Mouse (Mus musculus) neural tube, embryonic 12.5 days (tissue): ENCODE measurements around the gene Polr2h. TPM values are rescaled to one million over a fixed set of nuclear protein-coding genes. Genes with fewer than 3 reads are reported as not detected.
A peak's percentile ranks its signal among the peaks of the same experiment; 100 is the strongest.

Source experiments
- ATAC-seq: fragments of 200-750 bp; cut with Nextera tagmentation; 2 replicates; pipeline ENCODE4 v1.8.0; 2017; ENCODE audit warnings: low read depth, mild to moderate bottlenecking, moderate TSS enrichment, moderate library complexity; ENCODE audit not compliant: low FRiP score
- H3K27ac ChIP-seq: fragments of 300-500 bp; sonication (generic); 2 replicates; pipeline ENCODE4 v1.5.1; 2016
- H3K27me3 ChIP-seq: fragments of 300-500 bp; sonication (generic); replicated peaks from 2 replicates; pipeline ENCODE4 v1.6.1; 2016; ENCODE audit warnings: mild to moderate bottlenecking
- H3K36me3 ChIP-seq: fragments of 300-500 bp; sonication (generic); 2 replicates; pipeline ENCODE4 v1.6.1; 2016; ENCODE audit warnings: mild to moderate bottlenecking
- H3K4me1 ChIP-seq: fragments of 300-500 bp; sonication (generic); 2 replicates; pipeline ENCODE4 v1.6.1; 2016
- H3K4me2 ChIP-seq: fragments of 300-500 bp; sonication (generic); replicated peaks from 2 replicates; pipeline ENCODE4 v1.6.1; 2016; ENCODE audit warnings: mild to moderate bottlenecking
- H3K4me3 ChIP-seq: fragments of 300-500 bp; sonication (generic); 2 replicates; pipeline ENCODE4 v1.5.1; 2016
- H3K9ac ChIP-seq: fragments of 300-500 bp; sonication (generic); 2 replicates; pipeline ENCODE4 v1.6.1; 2016; ENCODE audit warnings: mild to moderate bottlenecking
- H3K9me3 ChIP-seq: fragments of 300-500 bp; sonication (generic); 2 replicates; pipeline ENCODE4 v1.6.1; 2016; ENCODE audit warnings: mild to moderate bottlenecking
- WGBS: fragments of 180-500 bp; shearing (Covaris S2); methylation state at CpG from one replicate; pipeline ENCODE4 v1.1.7; 2016; 5-methylcytosine and 5-hydroxymethylcytosine counted together
- polyA plus RNA-seq: library from polyadenylated mRNA; unstranded; fragments of >200 nt; fragmentation: Nextera tagmentation; extraction: Ambion mirVana; gene quantifications from 2 replicates; pipeline ENCODE4 v1.2.1, GENCODE M21; 2016

Polr2h gene
- polyA plus RNA-seq, 1 experiment from 2014 or later: 85.4 TPM

- 92% methylated on average over 10 of the region's 10 CpGs for WGBS
- no peak for ATAC-seq
- H3K4me2 ChIP-seq: no peak overlapping the region
- no peak overlapping the region for H3K9ac ChIP-seq
- peaks cover 20% of the 10 kb centered on the region for H3K4me1 ChIP-seq
- H3K9me3 ChIP-seq: no peaks in the 10 kb centered on the region
- peaks cover 58% of the 10 kb centered on the region for H3K36me3 ChIP-seq
- H3K27me3 ChIP-seq: no peaks in the 10 kb centered on the region
- no peak overlapping the region for H3K27ac ChIP-seq
- H3K4me3 ChIP-seq: no peak overlapping the region
Measured at GRCm38 (mm10) chr16:20703071-20703470, 14.4 kb upstream of the Polr2h start.

- ATAC-seq: no peak
- H3K4me1 ChIP-seq: peaks cover 20% of the 10 kb centered on the region
- H3K4me2 ChIP-seq: no peak overlapping the region
- no peaks in the 10 kb centered on the region for H3K27me3 ChIP-seq
- no peaks in the 10 kb centered on the region for H3K9me3 ChIP-seq
- H3K9ac ChIP-seq: no peak overlapping the region
- no peak overlapping the region for H3K27ac ChIP-seq
- WGBS: 93% methylated on average over 6 of the region's 6 CpGs
- peaks cover 59% of the 10 kb centered on the region for H3K36me3 ChIP-seq
- no peak overlapping the region for H3K4me3 ChIP-seq
Measured at GRCm38 (mm10) chr16:20703699-20704400, 13.6 kb upstream of the Polr2h start.

GRCm38 (mm10) chr16:20705786-20706185 is 11.7 kb upstream of the Polr2h start:
- H3K4me1 ChIP-seq: peaks cover 20% of the 10 kb centered on the region
- no peaks in the 10 kb centered on the region for H3K9me3 ChIP-seq
- no peak overlapping the region for H3K4me3 ChIP-seq
- no peak overlapping the region for H3K27ac ChIP-seq
- H3K27me3 ChIP-seq: no peaks in the 10 kb centered on the region
- no peak overlapping the region for H3K9ac ChIP-seq
- WGBS: 84% methylated on average over 3 of the region's 3 CpGs
- peaks cover 50% of the 10 kb centered on the region for H3K36me3 ChIP-seq
- no peak for ATAC-seq
- H3K4me2 ChIP-seq: no peak overlapping the region

GRCm38 (mm10) chr16:20706407-20707055 is 10.9 kb upstream of the Polr2h start:
- 93% methylated on average over 2 of the region's 2 CpGs for WGBS
- no peak overlapping the region for H3K4me2 ChIP-seq
- no peak overlapping the region for H3K4me3 ChIP-seq
- no peak for ATAC-seq
- H3K4me1 ChIP-seq: peaks cover 16% of the 10 kb centered on the region
- no peaks in the 10 kb centered on the region for H3K27me3 ChIP-seq
- H3K9me3 ChIP-seq: no peaks in the 10 kb centered on the region
- no peak overlapping the region for H3K27ac ChIP-seq
- peaks cover 57% of the 10 kb centered on the region for H3K36me3 ChIP-seq
- no peak overlapping the region for H3K9ac ChIP-seq

GRCm38 (mm10) chr16:20708220-20708938 is 9.1 kb upstream of the Polr2h start:
- no peak overlapping the region for H3K27ac ChIP-seq
- H3K27me3 ChIP-seq: no peaks in the 10 kb centered on the region
- peaks cover 69% of the 10 kb centered on the region for H3K36me3 ChIP-seq
- no peak overlapping the region for H3K4me2 ChIP-seq
- peaks cover under 1% of the 10 kb centered on the region; the same call in 1 of the 2 replicates for H3K4me1 ChIP-seq
- no peak overlapping the region for H3K9ac ChIP-seq
- 93% methylated on average over 21 of the region's 21 CpGs for WGBS
- no peaks in the 10 kb centered on the region for H3K9me3 ChIP-seq
- ATAC-seq: peak; percentile 22
- no peak overlapping the region for H3K4me3 ChIP-seq

- peak; percentile 61 for ATAC-seq
- peaks cover 8% of the 10 kb centered on the region for H3K4me1 ChIP-seq
- H3K9me3 ChIP-seq: no peaks in the 10 kb centered on the region
- peaks cover 72% of the 10 kb centered on the region for H3K36me3 ChIP-seq
- no peak overlapping the region for H3K4me3 ChIP-seq
- WGBS: 77% methylated on average over 19 of the region's 19 CpGs
- H3K27ac ChIP-seq: no peak overlapping the region
- H3K27me3 ChIP-seq: no peaks in the 10 kb centered on the region
- H3K4me2 ChIP-seq: no peak overlapping the region
- H3K9ac ChIP-seq: no peak overlapping the region
Measured at GRCm38 (mm10) chr16:20708939-20709734, 8.3 kb upstream of the Polr2h start.

- no peak overlapping the region for H3K4me3 ChIP-seq
- no peaks in the 10 kb centered on the region for H3K9me3 ChIP-seq
- H3K27ac ChIP-seq: no peak overlapping the region
- peaks cover 21% of the 10 kb centered on the region for H3K4me1 ChIP-seq
- peaks cover 65% of the 10 kb centered on the region for H3K36me3 ChIP-seq
- no peaks in the 10 kb centered on the region for H3K27me3 ChIP-seq
- no peak overlapping the region for H3K9ac ChIP-seq
- no peak overlapping the region for H3K4me2 ChIP-seq
- no peak for ATAC-seq
- WGBS: 95% methylated on average over 11 of the region's 11 CpGs
Measured at GRCm38 (mm10) chr16:20710370-20710769, 7.1 kb upstream of the Polr2h start.

GRCm38 (mm10) chr16:20710810-20711209 is 6.7 kb upstream of the Polr2h start:
- H3K27ac ChIP-seq: no peak overlapping the region
- no peaks in the 10 kb centered on the region for H3K27me3 ChIP-seq
- no peak overlapping the region for H3K4me2 ChIP-seq
- H3K9ac ChIP-seq: no peak overlapping the region
- H3K4me3 ChIP-seq: no peak overlapping the region
- no peaks in the 10 kb centered on the region for H3K9me3 ChIP-seq
- WGBS: 88% methylated on average over 4 of the region's 4 CpGs
- ATAC-seq: no peak
- peaks cover 23% of the 10 kb centered on the region for H3K4me1 ChIP-seq
- peaks cover 60% of the 10 kb centered on the region for H3K36me3 ChIP-seq

- Histone ChIP-seq H3K9me3 (no peaks in the 10 kb centered on the region), H3K36me3 (peaks cover 48% of the 10 kb centered on the region), H3K27me3 (no peaks in the 10 kb centered on the region), H3K4me2 (no peak overlapping the region), H3K4me3 (no peak overlapping the region), H3K27ac (no peak overlapping the region), H3K4me1 (peaks cover 23% of the 10 kb centered on the region), H3K9ac (no peak overlapping the region)
- WGBS: 82% methylated on average over 9 of the region's 9 CpGs
- no peak for ATAC-seq
Measured at GRCm38 (mm10) chr16:20712190-20712589, 5.3 kb upstream of the Polr2h start.

GRCm38 (mm10) chr16:20712889-20713288 is 4.6 kb upstream of the Polr2h start:
- H3K27me3 ChIP-seq: no peaks in the 10 kb centered on the region
- ATAC-seq: no peak
- peaks cover 23% of the 10 kb centered on the region for H3K4me1 ChIP-seq
- no peak overlapping the region for H3K4me3 ChIP-seq
- peaks cover 41% of the 10 kb centered on the region for H3K36me3 ChIP-seq
- no peak overlapping the region for H3K27ac ChIP-seq
- peak overlapping the region; percentile 86; the same call in 1 of the 2 replicates for H3K4me2 ChIP-seq
- WGBS: 92% methylated on average over 7 of the region's 7 CpGs
- H3K9me3 ChIP-seq: no peaks in the 10 kb centered on the region
- H3K9ac ChIP-seq: 0 out of 2 replicates have a peak overlapping the region, but pooled peaks have one; percentile 76

- 23% methylated on average over 11 of the region's 11 CpGs for WGBS
- Histone ChIP-seq H3K9ac (peak overlapping the region; percentile 76), H3K4me3 (peak overlapping the region; percentile 58), H3K27me3 (no peaks in the 10 kb centered on the region), H3K4me2 (peak overlapping the region; percentile 86), H3K9me3 (no peaks in the 10 kb centered on the region), H3K27ac (no peak overlapping the region), H3K4me1 (peaks cover 32% of the 10 kb centered on the region), H3K36me3 (peaks cover 36% of the 10 kb centered on the region)
- no peak for ATAC-seq
Measured at GRCm38 (mm10) chr16:20714307-20715080, 3.0 kb upstream of the Polr2h start.
